Mouse (Mus musculus): ENCODE measurements at regions not wholly inside any gene's neighbourhood (a gene's known extent, or its start where the extent isn't known, plus 50 kb on each side); places are given as distances from the start of the nearest gene placed in this dataset.

GRCm38 (mm10) chr16:95900181-95900580 lies 90.6 kb downstream of the Psmg1 start:
- no peak for TF ChIP-seq CTCF (conservative IDR thresholded peaks at IDR 0.05; ENCODE audit: insufficient read depth, insufficient read length, low read depth, low read length)
- no peak for TF ChIP-seq POLR2A (IDR thresholded peaks at IDR 0.05; ENCODE audit: low read depth, low read length)

All from kidney, adult 2 months (tissue).